Mouse (Mus musculus) thymus, postnatal 0 days (tissue): ENCODE measurements at regions not wholly inside any gene's neighbourhood (a gene's known extent, or its start where the extent isn't known, plus 50 kb on each side); places are given as distances from the start of the nearest gene placed in this dataset. TPM values are rescaled to one million over a fixed set of nuclear protein-coding genes. Genes with fewer than 3 reads are reported as not detected.

Source experiments
- DNase-seq: peaks from one replicate; pipeline ENCODE4 v3.0.0-alpha.2; 2015; ENCODE audit warnings: low spot score
- microRNA-seq: library from miRNA; unstranded; fragments of <30 nt; microRNA quantifications from one replicate; pipeline ENCODE4, GENCODE M21; 2016; ENCODE audit warnings: borderline number of aligned reads

GRCm38 (mm10) chr13:6377919-6378318 is 170.0 kb upstream of the Pitrm1 start:
- no peak for DNase-seq

GRCm38 (mm10) chr13:6395562-6396223 is 152.3 kb upstream of the Pitrm1 start:
- DNase-seq, result no peak

- DNase-seq, result no peak
These were observed 150.3 kb upstream of the Pitrm1 start for GRCm38 (mm10) chr13:6397648-6398047.

- no peak for DNase-seq
These were observed 116.1 kb upstream of the Pitrm1 start for GRCm38 (mm10) chr13:6431821-6432220.

GRCm38 (mm10) chr13:6446976-6447375 is 101.0 kb upstream of the Pitrm1 start:
- DNase-seq, result no peak

GRCm38 (mm10) chr13:6461363-6461762 is 86.6 kb upstream of the Pitrm1 start:
- DNase-seq, result no peak

- DNase-seq, result no peak
These were observed 82.0 kb upstream of the Pitrm1 start for GRCm38 (mm10) chr13:6465911-6466419.

- DNase-seq, result peak; percentile 13
These were observed 78.3 kb upstream of the Pitrm1 start for GRCm38 (mm10) chr13:6469446-6470227.

GRCm38 (mm10) chr13:6470286-6471103 is 77.5 kb upstream of the Pitrm1 start:
- no peak for DNase-seq

GRCm38 (mm10) chr13:6471643-6472042 is 76.3 kb upstream of the Pitrm1 start:
- DNase-seq, result peak; percentile 63

- DNase-seq, result no peak
These were observed 74.4 kb upstream of the Pitrm1 start for GRCm38 (mm10) chr13:6473401-6474190.

- DNase-seq, result peak; percentile 7
These were observed 68.3 kb upstream of the Pitrm1 start for GRCm38 (mm10) chr13:6479667-6480066.

GRCm38 (mm10) chr13:6484418-6484817 is 63.5 kb upstream of the Pitrm1 start:
- DNase-seq, result no peak

GRCm38 (mm10) chr13:6487837-6488236 is 60.1 kb upstream of the Pitrm1 start:
- no peak for DNase-seq

GRCm38 (mm10) chr13:6492916-6493619 is 54.9 kb upstream of the Pitrm1 start:
- no peak for DNase-seq

Small RNAs in the stretch of these regions (microRNA-seq; reads per million reads assigned to microRNA genes)
- gene Gm26259, result not detected
